Mouse (Mus musculus) erythroblast, embryonic 14.5 days (primary cell): ENCODE results near the gene Tmem221.

Experiments used
- GATA1 ChIP-seq: IDR thresholded peaks from 2 replicates; pipeline ENCODE4 v1.6.1; 2012; ENCODE audit warnings: low read length, inconsistent platforms, mixed read lengths
- TAL1 ChIP-seq: IDR thresholded peaks from 3 replicates; pipeline ENCODE4 v1.6.1; 2012; ENCODE audit warnings: low read length, inconsistent platforms, mixed read lengths

GRCm38 (mm10) chr8:71572077-71572476 is 13.4 kb upstream of the Tmem221 start:
- TF ChIP-seq GATA1 (no peak), TAL1 (no peak)
